Mouse (Mus musculus): ENCODE measurements around the gene Hrasls. TPM values are rescaled to one million over a fixed set of nuclear protein-coding genes. Genes with fewer than 3 reads are reported as not detected.

The Hrasls gene
- total RNA-seq (2021): 10 to 100 TPM; 29.8 to 34.3 TPM
- polyA plus RNA-seq (2012; rRNA removed): 29.6 and 38.0 TPM in 2 replicates
- long read RNA-seq, transcript Hrasls-204 (4 exons, 854 nt): major isoform, 22 of 46 reads
- long read RNA-seq, transcript Hrasls-202 (3 exons, 412 nt): minor isoform, 10 of 46 reads
- long read RNA-seq, transcript Hrasls-201 (4 exons, 2,916 nt): minor isoform, 5 of 46 reads
- long read RNA-seq, partial matches to known transcripts: 4 of 46 reads
- long read RNA-seq, other reads (novel, unspliced or antisense): 5 of 46 reads

DNA sequence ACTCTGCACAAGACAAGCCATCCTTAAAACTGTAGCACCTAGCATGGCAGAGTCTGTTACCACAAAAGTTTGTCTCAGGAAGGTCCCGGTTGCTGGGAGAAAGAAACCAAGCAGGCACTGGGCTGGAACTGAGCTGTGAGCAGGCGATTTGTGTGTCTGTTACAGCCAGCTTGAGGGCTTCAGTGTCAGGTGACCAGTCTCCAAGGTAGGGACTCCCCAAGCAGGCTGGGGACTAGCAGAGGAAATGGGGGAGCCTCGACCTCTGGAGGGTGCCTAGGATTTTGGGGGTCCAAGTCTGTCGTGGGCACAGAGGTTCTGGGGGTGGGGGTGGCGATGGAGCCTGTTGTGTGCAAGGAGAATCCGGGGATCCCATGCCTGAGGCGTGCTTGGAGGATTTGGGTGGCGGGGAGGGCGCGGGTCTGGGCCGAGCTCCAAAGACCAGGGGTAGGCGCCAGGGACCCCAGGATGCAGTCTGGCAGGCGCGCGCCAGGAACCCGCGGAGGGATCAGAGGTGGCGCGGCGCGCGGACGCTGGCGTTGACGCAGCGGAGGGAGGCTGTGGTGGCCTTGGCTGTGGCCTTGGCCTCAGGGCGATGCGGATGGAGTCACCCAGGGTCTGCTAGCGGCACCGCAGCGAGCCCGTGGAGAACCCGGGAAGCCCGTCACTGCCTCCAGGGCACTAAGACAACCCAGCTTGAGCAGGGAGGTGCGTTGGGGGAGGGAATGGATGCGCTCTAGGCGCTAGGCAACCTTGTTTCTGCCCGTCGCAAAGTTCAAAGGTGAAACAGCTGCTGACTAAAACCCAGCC, at the start of gene Hrasls:
Gene Hrasls, plus strand, starts transcription at position 91 of the 807 bp plus-strand sequence.
- 3% methylated on average over 39 of the region's 39 CpGs for WGBS
- peak within 1 kb of the TSS; percentile 88 for H3K27ac ChIP-seq

DNA sequence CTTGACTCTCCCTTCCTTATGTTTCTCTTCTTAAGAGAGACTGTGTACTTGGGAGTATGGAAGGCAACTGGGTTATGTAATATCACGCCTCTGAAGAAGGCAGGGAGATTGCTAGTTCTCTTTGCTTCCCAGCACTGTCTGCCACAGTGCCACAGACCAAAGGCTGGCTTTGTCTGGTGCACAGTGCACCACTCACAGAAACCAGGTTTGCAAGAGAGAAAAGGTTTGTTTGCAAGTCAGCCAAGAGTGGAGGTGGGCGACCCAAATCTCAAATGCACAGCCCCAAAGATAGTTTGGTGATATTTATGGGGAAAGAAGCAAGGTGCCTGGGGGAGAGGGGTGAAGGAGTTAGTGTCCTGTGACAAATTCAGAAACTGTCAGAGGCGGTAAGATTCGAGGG, 47.2 kb upstream of the Hrasls start:
- no peak for DNase-seq
- intact Hi-C loops (cut with DNase I): no loop called here
- Histone ChIP-seq H3K4me1 (ENCODE audit: control insufficient read depth, insufficient read depth, low read length) (no peaks in the 10 kb centered on the region), H3K36me3 (ENCODE audit: control insufficient read depth, insufficient read depth, low read length) (no peaks in the 10 kb centered on the region), H3K4me3 (no peak overlapping the region), H3K9ac (ENCODE audit: low read depth, low read length) (no peak overlapping the region), H3K79me2 (replicated peaks; ENCODE audit: control insufficient read depth, insufficient read depth, low read length) (no peaks in the 10 kb centered on the region), H3K27ac (no peak overlapping the region), H3K27me3 (ENCODE audit: control insufficient read depth, insufficient read depth, low read length) (no peaks in the 10 kb centered on the region)
- TF ChIP-seq CTCF (IDR thresholded peaks at IDR 0.05) (no peak), POLR2A (IDR thresholded peaks at IDR 0.05; ENCODE audit: insufficient read depth, low read depth, low read length) (no peak), EP300 (IDR thresholded peaks at IDR 0.05; ENCODE audit: insufficient read depth, low read depth, low read length) (no peak)
- WGBS: 81% methylated on average over 4 of the region's 4 CpGs

More for the DNA sequence above, at the start of gene Hrasls:
- H3K4me1 ChIP-seq (ENCODE audit: control insufficient read depth, insufficient read depth, low read length): peaks cover 1% of the 10 kb centered on the region; the same call in 1 of the 2 replicates
- H3K27me3 ChIP-seq (ENCODE audit: control insufficient read depth, insufficient read depth, low read length): no peaks in the 10 kb centered on the region
- peak within 1 kb of the TSS; percentile 62 for H3K9ac ChIP-seq (ENCODE audit: low read depth, low read length)
- TF ChIP-seq POLR2A (IDR thresholded peaks at IDR 0.05; ENCODE audit: insufficient read depth, low read depth, low read length) (no peak), EP300 (IDR thresholded peaks at IDR 0.05; ENCODE audit: insufficient read depth, low read depth, low read length) (no peak), CTCF (IDR thresholded peaks at IDR 0.05) (no peak)
- intact Hi-C loops (cut with DNase I): loop anchor here (2.0 kb wide), 1 partner anchor 211 kb away; no protein-coding TSS in a partner anchor
- DNase-seq: peak; percentile 61 to 65
- H3K79me2 ChIP-seq (replicated peaks; ENCODE audit: control insufficient read depth, insufficient read depth, low read length): no peaks in the 10 kb centered on the region
- H3K4me3 ChIP-seq: peak within 1 kb of the TSS; percentile 48
- no peaks in the 10 kb centered on the region for H3K36me3 ChIP-seq (ENCODE audit: control insufficient read depth, insufficient read depth, low read length)

DNA sequence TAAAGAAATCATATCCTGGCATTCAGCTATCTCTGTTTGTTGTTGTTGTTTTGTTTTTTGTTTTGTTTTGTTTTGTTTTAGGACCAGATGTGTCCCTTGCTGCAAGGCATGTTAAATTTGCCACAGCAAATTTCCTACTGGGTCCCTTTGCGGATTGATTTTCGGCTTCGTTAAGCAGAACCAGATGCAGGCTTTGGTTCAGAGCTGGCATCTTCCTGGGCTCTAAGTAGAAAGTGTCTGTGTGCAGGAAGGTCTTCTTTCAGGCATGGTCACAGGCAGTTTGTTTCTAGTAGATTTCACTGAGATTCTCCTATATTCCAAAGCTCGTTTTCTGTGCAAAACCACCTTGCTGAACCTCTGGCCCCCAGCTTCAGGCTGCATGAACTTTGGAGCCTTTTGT, 42.4 kb upstream of the Hrasls start:
- TF ChIP-seq POLR2A (IDR thresholded peaks at IDR 0.05; ENCODE audit: insufficient read depth, low read depth, low read length) (no peak), CTCF (IDR thresholded peaks at IDR 0.05) (no peak), EP300 (IDR thresholded peaks at IDR 0.05; ENCODE audit: insufficient read depth, low read depth, low read length) (no peak)
- H3K4me1 ChIP-seq (ENCODE audit: control insufficient read depth, insufficient read depth, low read length): no peaks in the 10 kb centered on the region
- H3K79me2 ChIP-seq (replicated peaks; ENCODE audit: control insufficient read depth, insufficient read depth, low read length): no peaks in the 10 kb centered on the region
- intact Hi-C loops (cut with DNase I): no loop called here
- no peak for DNase-seq
- WGBS: 84% methylated on average over 4 of the region's 4 CpGs
- no peaks in the 10 kb centered on the region for H3K27me3 ChIP-seq (ENCODE audit: control insufficient read depth, insufficient read depth, low read length)
- no peak overlapping the region for H3K27ac ChIP-seq
- no peak overlapping the region for H3K9ac ChIP-seq (ENCODE audit: low read depth, low read length)
- no peaks in the 10 kb centered on the region for H3K36me3 ChIP-seq (ENCODE audit: control insufficient read depth, insufficient read depth, low read length)
- no peak overlapping the region for H3K4me3 ChIP-seq

DNA sequence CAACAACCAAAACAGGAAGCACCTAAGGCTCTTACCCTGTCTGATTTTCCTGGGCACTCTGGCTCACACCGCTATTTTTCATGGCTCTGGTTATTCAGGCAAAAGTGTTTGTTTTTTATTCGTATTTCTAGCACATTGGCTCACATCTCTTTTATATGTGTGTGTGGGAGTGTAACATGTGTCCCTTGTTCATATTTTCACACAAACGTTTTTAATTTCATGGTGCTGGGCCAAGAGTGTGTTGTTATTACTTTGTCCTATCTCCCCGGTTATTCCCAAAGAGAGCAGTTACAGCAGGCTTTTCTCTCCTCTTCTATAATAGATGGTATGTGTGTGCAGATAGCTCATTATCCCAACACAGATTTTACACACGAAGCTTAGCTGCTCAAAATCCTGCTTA, 37.8 kb upstream of the Hrasls start:
- 54% methylated on average over 5 of the region's 5 CpGs for WGBS
- Histone ChIP-seq H3K79me2 (replicated peaks; ENCODE audit: control insufficient read depth, insufficient read depth, low read length) (no peaks in the 10 kb centered on the region), H3K27ac (no peak overlapping the region), H3K4me1 (ENCODE audit: control insufficient read depth, insufficient read depth, low read length) (no peaks in the 10 kb centered on the region), H3K27me3 (ENCODE audit: control insufficient read depth, insufficient read depth, low read length) (no peaks in the 10 kb centered on the region), H3K36me3 (ENCODE audit: control insufficient read depth, insufficient read depth, low read length) (no peaks in the 10 kb centered on the region), H3K4me3 (no peak overlapping the region), H3K9ac (ENCODE audit: low read depth, low read length) (no peak overlapping the region)
- intact Hi-C loops (cut with DNase I): no loop called here
- no peak for TF ChIP-seq EP300 (IDR thresholded peaks at IDR 0.05; ENCODE audit: insufficient read depth, low read depth, low read length)
- TF ChIP-seq POLR2A (IDR thresholded peaks at IDR 0.05; ENCODE audit: insufficient read depth, low read depth, low read length): no peak
- no peak for DNase-seq

DNA sequence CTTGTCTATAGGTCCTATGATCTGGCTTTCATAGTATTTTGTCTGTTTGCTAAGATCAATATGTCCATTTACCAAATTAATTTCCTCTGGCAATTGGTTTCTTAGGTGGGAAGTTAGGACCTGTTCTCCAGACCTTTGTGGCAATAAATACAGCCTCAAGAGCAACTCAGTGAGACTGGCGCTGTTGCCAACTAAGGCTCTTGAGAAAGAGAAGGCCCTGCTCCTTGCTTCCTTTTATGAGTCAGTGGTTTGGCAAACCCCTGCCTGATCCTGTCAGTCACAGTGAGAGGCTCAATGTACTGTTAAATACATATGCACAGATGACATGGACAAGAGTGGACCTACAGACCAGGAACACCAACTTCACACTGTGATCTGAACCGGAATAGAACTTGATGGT, 36.3 kb upstream of the Hrasls start:
- TF ChIP-seq EP300 (IDR thresholded peaks at IDR 0.05; ENCODE audit: insufficient read depth, low read depth, low read length) (no peak), POLR2A (IDR thresholded peaks at IDR 0.05; ENCODE audit: insufficient read depth, low read depth, low read length) (no peak), CTCF (IDR thresholded peaks at IDR 0.05) (no peak)
- no peaks in the 10 kb centered on the region for H3K79me2 ChIP-seq (replicated peaks; ENCODE audit: control insufficient read depth, insufficient read depth, low read length)
- no peaks in the 10 kb centered on the region for H3K27me3 ChIP-seq (ENCODE audit: control insufficient read depth, insufficient read depth, low read length)
- H3K9ac ChIP-seq (ENCODE audit: low read depth, low read length): no peak overlapping the region
- no peaks in the 10 kb centered on the region for H3K4me1 ChIP-seq (ENCODE audit: control insufficient read depth, insufficient read depth, low read length)
- intact Hi-C loops (cut with DNase I): no loop called here
- no peak for DNase-seq
- no peak overlapping the region for H3K27ac ChIP-seq
- 94% methylated on average over 2 of the region's 2 CpGs for WGBS
- no peak overlapping the region for H3K4me3 ChIP-seq
- no peaks in the 10 kb centered on the region for H3K36me3 ChIP-seq (ENCODE audit: control insufficient read depth, insufficient read depth, low read length)

DNA sequence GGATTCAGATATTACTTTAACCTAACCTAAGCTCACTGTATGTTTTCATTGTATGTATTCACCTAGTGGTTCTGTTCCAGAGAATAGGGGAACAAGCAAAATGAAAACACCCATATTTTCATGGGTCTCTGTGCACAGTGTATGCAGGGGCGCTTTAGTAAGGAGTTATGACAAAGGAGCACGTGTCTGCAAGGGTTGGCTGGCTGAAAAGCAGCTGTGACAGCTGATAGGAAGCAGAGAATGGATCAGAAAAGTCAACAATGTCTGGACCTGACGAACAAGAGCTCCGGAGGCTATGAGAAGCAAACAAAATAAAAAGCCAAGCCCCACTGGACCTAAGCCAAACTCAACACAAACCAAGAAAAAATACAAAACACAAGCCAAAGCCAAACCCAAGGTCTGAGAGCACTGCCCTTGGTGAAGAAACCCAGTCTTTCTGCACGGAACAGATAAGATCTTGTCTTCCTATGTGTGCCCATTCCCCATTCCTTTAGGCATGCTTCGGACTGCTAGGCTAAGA, 34.6 kb upstream of the Hrasls start:
- DNase-seq: no peak
- 23% methylated on average over 6 of the region's 6 CpGs for WGBS
- TF ChIP-seq EP300 (IDR thresholded peaks at IDR 0.05; ENCODE audit: insufficient read depth, low read depth, low read length) (no peak), CTCF (IDR thresholded peaks at IDR 0.05) (no peak), POLR2A (IDR thresholded peaks at IDR 0.05; ENCODE audit: insufficient read depth, low read depth, low read length) (no peak)
- intact Hi-C loops (cut with DNase I): no loop called here
- Histone ChIP-seq H3K27me3 (ENCODE audit: control insufficient read depth, insufficient read depth, low read length) (no peaks in the 10 kb centered on the region), H3K36me3 (ENCODE audit: control insufficient read depth, insufficient read depth, low read length) (no peaks in the 10 kb centered on the region), H3K9ac (ENCODE audit: low read depth, low read length) (no peak overlapping the region), H3K4me1 (ENCODE audit: control insufficient read depth, insufficient read depth, low read length) (no peaks in the 10 kb centered on the region), H3K79me2 (replicated peaks; ENCODE audit: control insufficient read depth, insufficient read depth, low read length) (no peaks in the 10 kb centered on the region), H3K4me3 (no peak overlapping the region), H3K27ac (no peak overlapping the region)
